Comparison of ENCODE assay signal across 8 mouse cellular contexts in genomic region chr1:155742411-155743363, GRCm38 (mm10). TPM values are rescaled to one million over a fixed set of nuclear protein-coding genes. Genes with fewer than 3 reads are reported as not detected.
DNase-seq lines count a peak whose midpoint lies in the region; ATAC-seq and TF ChIP-seq lines count a peak whose summit lies in the region.

No protein-coding gene starts in this region.

- peak; percentile 35 for DNase-seq in adrenal gland, postnatal 10 days
- no peak for DNase-seq in adrenal gland, adult 8-10 months
- peak; percentile 24 for DNase-seq in CD4-positive helper T cell, adult 2 months (ENCODE audit: low read depth, low spot score)
- no peak for DNase-seq in hindbrain, postnatal 0 days (ENCODE audit: low spot score)
- DNase-seq in lung, postnatal 36 days = peak; percentile 2
- peak; percentile 32 for DNase-seq in yolk sac, embryonic 10.5 days (ENCODE audit: low spot score)
- no peak for DNase-seq in left cerebral cortex, adult 8-10 months (ENCODE audit: low spot score in 2 of 2)

- H3K4me2 ChIP-seq in embryonic facial prominence, embryonic 15.5 days (replicated peaks) = peak overlapping the region; percentile 95
- H3K4me2 ChIP-seq in hindbrain, postnatal 0 days (ENCODE audit: low read depth, low read length) = peak overlapping the region; percentile 72

- H3K27ac ChIP-seq in embryonic facial prominence, embryonic 15.5 days (replicated peaks) = no peak overlapping the region
- H3K27ac ChIP-seq in hindbrain, postnatal 0 days = no peak overlapping the region

- H3K27me3 ChIP-seq in embryonic facial prominence, embryonic 15.5 days = peaks cover 88% of the 10 kb centered on the region
- peaks cover 83% of the 10 kb centered on the region for H3K27me3 ChIP-seq in hindbrain, postnatal 0 days (ENCODE audit: insufficient read depth, low read length)

- no peaks in the 10 kb centered on the region for H3K9me3 ChIP-seq in embryonic facial prominence, embryonic 15.5 days (replicated peaks)
- H3K9me3 ChIP-seq in hindbrain, postnatal 0 days (ENCODE audit: low read length) = no peaks in the 10 kb centered on the region

- H3K4me1 ChIP-seq in embryonic facial prominence, embryonic 15.5 days = peaks cover 29% of the 10 kb centered on the region
- peaks cover 7% of the 10 kb centered on the region; the same call in 1 of the 2 replicates for H3K4me1 ChIP-seq in hindbrain, postnatal 0 days (ENCODE audit: insufficient read depth, low read length)

- 0 out of 2 replicates have a peak, but pooled peaks have one; percentile 25 for ATAC-seq in embryonic facial prominence, embryonic 15.5 days (ENCODE audit: insufficient number of reproducible peaks, low FRiP score, low TSS enrichment, low read depth)
- ATAC-seq in hindbrain, postnatal 0 days = peak; percentile 72

- no peaks in the 10 kb centered on the region for H3K36me3 ChIP-seq in embryonic facial prominence, embryonic 15.5 days
- no peaks in the 10 kb centered on the region for H3K36me3 ChIP-seq in hindbrain, postnatal 0 days (ENCODE audit: insufficient read depth, low read length)

- no peak overlapping the region for H3K9ac ChIP-seq in embryonic facial prominence, embryonic 15.5 days
- 0 out of 2 replicates have a peak overlapping the region, but pooled peaks have one; percentile 17 for H3K9ac ChIP-seq in hindbrain, postnatal 0 days (replicated peaks; ENCODE audit: low read length)

- 1% methylated on average over 81 of the region's 81 CpGs for WGBS in embryonic facial prominence, embryonic 15.5 days
- 1% methylated on average over 67 of the region's 81 CpGs for WGBS in hindbrain, postnatal 0 days

- H3K4me3 ChIP-seq in embryonic facial prominence, embryonic 15.5 days (replicated peaks) = peak overlapping the region; percentile 49
- peak overlapping the region; percentile 37 for H3K4me3 ChIP-seq in hindbrain, postnatal 0 days (ENCODE audit: low read length)

- no peak for TF ChIP-seq CTCF in hindbrain, postnatal 0 days (IDR thresholded peaks at IDR 0.05; ENCODE audit: low read depth)

RNA-seq across cellular contexts. Expression of gene Lhx4, which starts 8.8 kb away (rescaled TPM):
- not detected for total RNA-seq in adrenal gland, postnatal 10 days (2021)
- total RNA-seq in adrenal gland, adult 8-10 months (2022) = under 1 TPM in 2 of 4 experiments, not detected in 2; 0.03 to 0.12 TPM
- polyA plus RNA-seq in embryonic facial prominence, embryonic 15.5 days (2015; fragmentation: Nextera tagmentation; extraction: Ambion mirVana) = 0.05 TPM in 1 of 2 replicates, not detected in the other
- total RNA-seq in hindbrain, postnatal 0 days (2014; rRNA removed) = 2.2 and 4.3 TPM in 2 replicates
- polyA plus RNA-seq in hindbrain, postnatal 0 days (2015; fragmentation: Nextera tagmentation; extraction: Ambion mirVana) = 1.6 and 1.8 TPM in 2 replicates
- total RNA-seq in left cerebral cortex, adult 8-10 months (2022) = not detected

Comparison
In these comparisons a context has a peak if more than half of its experiments do, and no peak if none do; other contexts are left out.
1. DNase-seq: peak in adrenal gland, postnatal 10 days (single experiment), CD4-positive helper T cell, adult 2 months (single experiment), lung, postnatal 36 days (single experiment) and yolk sac, embryonic 10.5 days (single experiment); none in adrenal gland, adult 8-10 months (single experiment), hindbrain, postnatal 0 days (single experiment) and left cerebral cortex, adult 8-10 months (0 of 2).